Mouse (Mus musculus) megakaryocyte-erythroid progenitor cell, adult 5-6 weeks (primary cell): ENCODE measurements around the gene Fbh1. TPM values are rescaled to one million over a fixed set of nuclear protein-coding genes. Genes with fewer than 3 reads are reported as not detected.

ENCODE experiments used
- ATAC-seq: replicated peaks from 2 replicates; pipeline ENCODE4 v1.8.0; 2016; ENCODE audit warnings: mild to moderate bottlenecking, inconsistent platforms; ENCODE audit not compliant: severe bottlenecking, poor library complexity, low FRiP score, low TSS enrichment
- total RNA-seq, 2 experiments: library from RNA; stranded (forward) in 1 of 2; stranded (reverse) in 1 of 2; fragments of 200-1000, 215-1000 nt in 1 of 2; fragments of >200 nt in 1 of 2; fragmentation: Nextera tagmentation in 1 of 2; gene quantifications; 2 replicates each; pipeline ENCODE4 v1.2.3; 2014 to 2017

The Fbh1 gene
- total RNA-seq, 2 experiments from 2014 or later = 37.2 to 37.9 TPM

DNA sequence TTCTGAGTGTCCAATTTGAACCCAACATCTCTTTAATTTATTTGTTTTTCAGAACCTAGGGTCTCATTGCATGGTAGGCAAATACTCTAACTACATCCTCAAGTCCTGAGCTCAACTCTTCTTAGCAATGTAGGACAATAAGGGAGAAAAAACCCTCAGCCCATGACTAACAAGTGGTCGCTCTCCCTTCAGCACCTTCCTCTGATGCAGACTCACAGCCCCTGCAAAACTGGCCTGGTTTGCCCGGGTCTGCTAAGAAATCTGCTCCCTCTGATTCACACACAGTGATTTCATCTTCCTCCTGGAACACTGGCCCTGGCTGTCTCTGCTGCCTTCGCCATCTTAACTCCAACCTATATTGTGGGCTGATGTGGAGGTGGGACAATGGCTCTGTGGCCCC is 48.3 kb downstream of the Fbh1 start:
- no peak for ATAC-seq

DNA sequence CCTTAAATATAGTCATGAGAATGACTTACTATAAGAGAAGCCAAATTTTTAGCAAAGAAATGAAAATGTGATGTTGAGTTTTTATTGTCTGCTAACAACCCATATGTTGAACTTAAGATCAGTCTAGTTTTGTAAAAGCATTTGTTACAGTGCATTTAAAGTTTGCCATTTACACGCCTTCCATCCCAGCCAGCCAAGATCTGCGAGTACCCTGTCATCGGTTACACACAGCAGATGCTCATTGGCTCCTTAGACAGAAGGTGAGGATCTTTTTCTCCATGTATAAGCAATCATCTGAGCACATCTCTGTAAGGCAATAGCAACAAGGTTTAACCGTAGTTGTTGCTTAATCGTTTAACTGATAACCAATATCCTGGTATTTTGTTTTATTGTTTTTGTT is 49.8 kb downstream of the Fbh1 start:
- ATAC-seq = no peak

GRCm38 (mm10) chr2:11722564-11722963 is 54.8 kb downstream of the Fbh1 start:
- ATAC-seq = no peak

- ATAC-seq = no peak
Measured at GRCm38 (mm10) chr2:11718573-11718972, 58.8 kb downstream of the Fbh1 start.

GRCm38 (mm10) chr2:11714535-11714934 is 62.8 kb downstream of the Fbh1 start:
- ATAC-seq = no peak

DNA sequence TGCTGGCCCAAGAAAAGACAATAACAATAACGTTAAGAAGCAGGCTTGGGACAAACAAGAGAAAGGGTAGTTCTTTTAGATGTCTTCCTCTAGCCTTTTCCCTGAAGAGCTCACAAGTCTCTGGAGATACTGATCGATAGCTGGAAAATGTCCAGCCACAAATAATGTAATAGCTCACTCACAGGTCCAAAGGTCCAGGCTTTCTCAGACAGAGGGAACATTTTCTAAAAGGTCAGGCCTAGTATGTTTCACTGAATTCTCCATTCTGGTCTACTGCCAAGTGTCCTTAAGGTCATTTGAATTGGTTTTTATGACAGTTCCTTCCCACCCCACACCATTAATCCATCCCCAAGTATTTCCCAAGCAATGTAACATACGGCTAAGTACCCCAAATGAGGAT is 64.4 kb downstream of the Fbh1 start:
- ATAC-seq = no peak

DNA sequence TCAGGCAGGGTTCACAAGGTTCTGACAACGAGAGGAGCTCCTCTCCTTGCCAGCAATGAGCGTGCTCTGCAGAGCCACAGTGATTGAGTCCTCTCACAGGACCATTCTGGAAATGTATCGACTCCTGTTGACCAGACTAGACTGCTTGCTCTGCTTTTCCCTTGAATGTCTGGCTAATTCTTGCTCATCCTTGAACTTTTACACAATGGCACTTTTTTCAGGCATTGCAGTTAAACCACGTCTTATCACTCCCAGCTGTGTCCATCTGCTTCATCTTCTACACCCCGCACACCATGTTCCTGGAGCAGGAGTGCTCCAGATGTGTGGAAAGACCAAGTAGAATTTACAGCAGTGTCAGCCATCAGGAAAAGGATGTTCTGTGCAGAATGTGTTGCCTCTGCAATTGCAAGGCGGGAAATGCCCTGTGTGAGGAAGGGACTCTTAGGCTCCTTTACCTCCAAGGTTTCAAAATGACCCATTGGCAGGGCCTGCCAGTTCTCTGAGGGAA is 64.8 kb downstream of the Fbh1 start:
- no peak for ATAC-seq

DNA sequence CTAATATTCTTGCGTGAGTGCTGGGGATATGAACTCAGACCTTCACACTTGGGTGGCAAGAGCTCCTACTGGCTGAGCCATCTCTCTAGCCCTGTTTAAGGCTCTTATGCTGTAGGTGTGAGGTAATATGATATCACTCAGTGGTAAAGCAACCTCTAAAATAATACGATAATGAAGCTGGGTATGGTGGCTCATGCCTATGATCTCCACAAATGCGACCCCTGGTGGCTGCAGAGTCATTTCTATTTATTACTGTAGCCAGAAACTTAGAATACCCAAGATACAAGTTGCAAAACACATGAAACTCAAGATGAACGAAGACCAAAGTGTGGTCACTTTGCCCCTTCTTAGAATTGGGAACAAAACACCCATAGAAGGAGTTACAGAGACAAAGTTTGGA is 67.3 kb downstream of the Fbh1 start:
- ATAC-seq = peak; percentile 64

DNA sequence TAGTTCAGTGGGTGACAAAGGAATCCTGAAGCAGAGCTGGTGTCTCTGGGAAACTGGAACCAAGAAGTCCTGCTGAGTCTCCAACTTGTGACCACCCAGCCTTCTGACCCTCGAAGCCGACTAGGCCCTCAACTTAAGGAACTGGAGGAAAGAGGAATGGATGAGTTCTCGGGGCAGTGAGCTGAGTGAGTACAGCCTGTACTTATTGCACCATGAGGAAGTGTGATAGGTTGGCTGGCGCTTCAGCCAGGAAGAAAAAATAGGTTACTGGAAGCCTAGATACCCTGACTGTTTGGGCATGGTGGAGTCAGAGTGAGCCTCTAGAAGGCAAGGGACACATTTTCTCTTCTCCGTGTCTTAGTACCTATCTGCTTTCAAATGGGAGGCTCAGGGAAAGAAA is 68.8 kb downstream of the Fbh1 start:
- no peak for ATAC-seq

- no peak for ATAC-seq
Measured at GRCm38 (mm10) chr2:11706746-11707065, 70.7 kb downstream of the Fbh1 start.

GRCm38 (mm10) chr2:11706030-11706745 is 71.2 kb downstream of the Fbh1 start:
- peak; percentile 32 for ATAC-seq

DNA sequence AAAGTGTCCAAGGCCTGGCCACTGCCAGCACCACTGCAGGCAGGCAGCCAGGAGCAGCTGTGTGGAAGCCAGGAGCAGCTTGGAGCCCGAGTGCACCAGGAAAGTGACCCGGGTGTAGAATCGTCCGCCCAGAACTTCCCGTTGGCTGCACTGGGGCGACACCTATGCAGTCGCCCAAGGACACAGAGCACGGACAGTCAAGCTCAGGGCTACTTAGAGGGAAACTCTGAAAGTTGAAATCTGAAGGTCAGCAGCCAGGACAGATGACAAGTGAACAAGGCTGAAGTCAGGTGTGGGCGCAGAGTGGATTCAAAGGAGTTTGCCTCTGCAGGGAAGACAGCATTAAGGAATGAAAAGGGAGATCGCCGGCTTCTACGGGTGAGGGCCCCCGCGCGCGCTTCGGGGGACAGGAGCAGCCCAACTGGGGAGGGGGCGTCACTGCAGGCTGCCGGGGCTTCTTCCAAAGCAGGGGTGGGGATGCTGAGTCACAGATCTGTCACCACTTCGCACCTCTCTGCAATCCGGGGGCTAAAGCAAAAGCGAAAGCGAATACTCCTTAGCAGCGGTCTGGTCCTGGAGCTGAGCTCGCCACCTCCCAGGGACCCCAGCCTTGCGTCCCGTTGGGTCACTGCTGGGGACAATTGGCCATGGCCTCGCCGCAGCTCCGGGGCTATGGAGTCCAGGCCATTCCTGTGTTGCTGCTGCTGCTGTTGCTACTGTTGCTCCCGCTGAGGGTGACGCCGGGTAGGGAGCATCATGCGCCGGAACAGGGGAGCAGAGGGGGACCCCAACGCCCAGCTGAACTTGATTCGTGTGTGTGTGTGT is 72.0 kb downstream of the Fbh1 start, which contains the start of gene Il15ra:
TSS of gene Il15ra (plus strand) at position 90 of the 825 bp plus-strand sequence.
- ATAC-seq = peak; percentile 46

DNA sequence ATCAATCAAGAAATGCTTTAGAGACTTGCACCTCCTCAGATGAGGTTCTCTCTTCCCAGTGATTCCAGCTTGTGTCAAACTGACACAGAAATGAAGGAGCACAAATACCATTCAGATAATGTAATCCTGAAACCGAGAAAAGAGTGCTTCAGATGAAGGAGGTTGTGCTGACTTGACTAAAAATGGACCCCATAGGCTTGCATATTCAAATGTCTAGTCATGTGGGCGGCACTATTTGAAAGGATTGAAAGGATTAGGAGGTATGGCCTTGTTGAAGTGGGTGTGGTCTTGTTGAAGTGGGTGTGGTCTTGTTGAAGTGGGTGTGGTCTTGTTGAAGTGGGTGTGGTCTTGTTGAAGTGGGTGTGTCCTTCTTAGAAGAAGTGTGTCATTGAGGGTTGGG is 77.5 kb downstream of the Fbh1 start:
- ATAC-seq = no peak

GRCm38 (mm10) chr2:11698994-11699393 is 78.4 kb downstream of the Fbh1 start:
- no peak for ATAC-seq

DNA sequence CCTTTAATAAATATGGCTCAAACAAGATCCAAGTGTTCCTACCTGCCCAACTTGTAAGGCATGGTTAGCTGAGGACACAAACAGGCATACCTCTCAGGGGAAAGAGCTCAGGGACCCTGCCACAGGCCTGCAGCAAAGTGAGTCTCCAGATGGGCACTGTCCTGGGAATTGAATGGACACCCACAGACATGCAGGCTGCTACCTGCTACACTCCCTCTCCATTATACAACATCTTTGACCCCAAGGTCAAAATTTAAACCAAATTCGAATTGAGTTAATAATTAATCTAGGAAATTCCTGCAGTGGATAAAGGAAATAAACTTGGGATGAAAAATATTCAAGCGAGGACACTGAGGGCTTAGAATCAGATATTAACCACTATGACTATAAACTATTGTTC is 81.5 kb downstream of the Fbh1 start:
- ATAC-seq = no peak

DNA sequence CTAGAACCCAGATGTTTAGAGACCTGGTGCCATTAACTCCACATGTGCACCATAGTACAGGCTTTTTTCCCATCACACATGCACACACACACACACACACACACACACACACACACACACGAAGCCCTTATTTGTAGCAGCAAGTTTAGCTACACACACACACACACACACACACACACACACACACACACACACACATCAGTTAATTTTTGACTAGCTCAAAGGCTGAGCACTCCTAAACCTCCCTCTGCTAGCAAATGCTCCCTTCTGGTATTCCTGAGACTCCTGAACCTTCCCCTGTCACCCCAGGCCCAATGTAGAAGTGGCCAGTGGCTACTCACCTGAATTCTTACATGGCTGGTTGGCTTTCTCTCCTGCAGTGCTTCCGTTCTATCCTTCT is 83.3 kb downstream of the Fbh1 start:
- no peak for ATAC-seq

DNA sequence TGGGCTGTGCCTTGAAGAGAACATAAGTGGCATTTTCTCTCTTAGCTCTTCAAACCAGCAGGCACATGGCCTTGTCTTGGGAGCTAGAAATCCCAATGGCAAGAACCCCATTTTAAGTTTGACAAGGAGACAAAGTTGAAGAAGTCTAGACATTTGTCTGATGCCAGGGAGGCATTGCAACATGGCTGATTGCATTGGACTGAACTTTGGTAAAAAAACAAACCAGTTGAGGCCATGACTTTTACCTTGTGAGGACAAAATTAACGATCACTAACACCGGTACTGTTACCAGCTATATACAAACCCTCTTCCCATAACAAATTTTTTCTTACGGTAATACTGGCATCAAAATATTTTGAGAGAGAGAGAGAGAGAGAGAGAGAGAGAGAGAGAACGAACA is 84.0 kb downstream of the Fbh1 start:
- ATAC-seq = no peak
